Mouse (Mus musculus): Measurements from ENCODE around the gene Pdk1.

Gene Pdk1

DNA sequence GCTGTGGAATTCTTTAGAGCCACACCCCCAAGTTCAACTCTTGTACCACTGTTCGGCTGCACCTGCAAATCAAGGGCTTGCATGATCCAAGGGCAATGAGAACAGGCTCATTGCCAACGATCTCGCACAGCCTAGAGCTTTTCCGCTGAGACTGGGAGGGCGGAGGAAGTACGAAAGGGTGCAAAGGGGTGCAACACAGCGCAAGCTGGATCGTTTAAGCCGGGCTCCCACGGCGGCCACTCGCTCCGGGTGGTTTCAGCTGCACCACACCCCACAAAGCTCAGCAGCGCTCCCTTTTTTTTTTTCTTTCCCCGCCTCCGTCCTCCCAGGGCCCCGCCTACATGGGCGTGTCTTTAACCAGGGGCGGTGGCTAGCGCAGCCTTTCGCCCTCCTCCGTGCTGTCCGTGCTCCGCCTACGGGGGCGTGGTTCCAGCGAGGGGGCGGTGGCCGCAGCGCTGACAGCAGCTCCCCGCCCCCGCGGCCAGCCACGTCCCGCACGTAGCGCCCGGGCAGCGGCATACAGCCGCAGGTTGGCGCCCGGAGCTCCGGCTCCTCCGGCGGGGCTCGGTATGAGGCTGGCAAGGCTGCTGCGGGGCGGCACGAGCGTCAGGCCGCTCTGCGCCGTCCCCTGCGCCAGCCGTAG, at the start of gene Pdk1:
Gene Pdk1, plus strand, starts transcription at position 424 of the 643 bp plus-strand sequence.
- peak; percentile 99 to 100 for DNase-seq

DNA sequence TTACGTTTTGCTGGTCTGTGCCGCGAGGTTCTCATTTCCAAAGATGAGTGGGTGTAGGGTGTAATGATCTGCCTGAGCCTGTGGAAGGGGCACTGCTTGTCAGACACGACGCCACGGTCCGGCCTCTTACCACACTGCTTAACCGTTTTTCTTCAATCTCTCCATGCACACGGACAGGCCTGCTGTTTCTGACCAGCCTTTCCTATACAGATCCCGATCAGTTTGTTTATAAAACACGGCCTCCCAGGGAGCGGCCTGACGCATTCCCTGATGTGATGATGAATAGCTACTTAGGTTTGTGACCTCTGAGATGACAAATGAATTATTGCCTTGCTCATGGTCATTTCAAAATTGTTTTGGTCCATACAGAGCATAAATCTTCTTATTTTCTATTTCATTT, 48.9 kb upstream of the Pdk1 start:
- no peak for DNase-seq

DNA sequence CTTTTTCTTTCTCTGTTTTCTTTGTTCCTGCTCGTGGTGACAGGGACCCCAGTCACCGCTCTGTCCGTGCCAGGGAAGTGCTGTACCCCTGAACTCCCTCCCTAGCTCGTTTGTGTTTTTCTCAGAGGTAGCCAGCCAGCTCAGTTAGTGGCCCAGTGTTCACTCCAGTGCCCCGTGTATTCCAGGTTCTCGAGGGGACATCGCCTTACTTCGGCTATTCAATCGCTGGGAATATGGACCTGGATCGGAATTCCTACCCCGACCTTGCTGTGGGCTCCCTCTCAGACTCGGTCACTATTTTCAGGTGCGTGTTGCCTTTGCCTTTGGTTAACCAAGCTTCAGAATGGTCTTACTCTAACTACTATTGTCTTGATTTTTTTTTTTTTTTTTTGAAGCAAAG, 45.3 kb upstream of the Pdk1 start:
- DNase-seq, result no peak

DNA sequence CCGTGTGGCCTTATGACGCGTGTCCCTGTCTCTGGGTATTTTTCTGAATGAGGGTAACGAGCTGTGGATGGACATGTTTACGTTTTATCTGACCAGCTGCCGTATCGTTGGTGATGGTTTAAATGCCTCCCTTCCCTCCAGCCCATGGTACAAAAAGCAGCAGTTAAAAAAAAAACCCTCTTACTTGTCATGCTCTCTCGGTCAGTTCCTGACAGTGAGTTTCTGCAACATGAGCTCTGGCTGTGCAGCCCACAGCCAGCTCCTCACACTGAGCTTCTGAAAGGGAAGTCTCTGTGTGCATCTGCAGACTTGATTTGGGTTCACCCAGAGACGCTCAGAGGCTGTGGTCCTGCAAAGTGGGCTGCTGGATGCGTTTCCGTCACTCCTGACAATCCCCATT, 44.1 kb upstream of the Pdk1 start:
- no peak for DNase-seq

DNA sequence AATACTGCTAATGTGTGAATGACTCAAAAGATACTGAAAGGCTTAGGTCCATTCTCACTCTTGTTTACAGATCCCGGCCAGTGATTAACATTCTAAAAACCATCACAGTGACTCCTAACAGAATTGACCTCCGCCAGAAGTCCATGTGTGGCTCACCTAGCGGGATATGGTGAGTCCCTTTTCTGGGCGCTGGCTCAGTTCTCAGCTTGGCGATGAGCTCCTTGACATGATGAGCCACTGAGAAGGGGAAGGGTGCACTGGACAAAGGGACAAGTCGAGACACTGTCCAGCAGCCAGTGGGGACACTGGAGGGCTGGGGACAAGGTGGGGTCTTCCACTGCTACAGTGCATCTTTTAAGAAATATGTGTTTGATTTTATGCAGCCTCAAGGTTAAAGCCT, 39.4 kb upstream of the Pdk1 start:
- DNase-seq, result no peak

DNA sequence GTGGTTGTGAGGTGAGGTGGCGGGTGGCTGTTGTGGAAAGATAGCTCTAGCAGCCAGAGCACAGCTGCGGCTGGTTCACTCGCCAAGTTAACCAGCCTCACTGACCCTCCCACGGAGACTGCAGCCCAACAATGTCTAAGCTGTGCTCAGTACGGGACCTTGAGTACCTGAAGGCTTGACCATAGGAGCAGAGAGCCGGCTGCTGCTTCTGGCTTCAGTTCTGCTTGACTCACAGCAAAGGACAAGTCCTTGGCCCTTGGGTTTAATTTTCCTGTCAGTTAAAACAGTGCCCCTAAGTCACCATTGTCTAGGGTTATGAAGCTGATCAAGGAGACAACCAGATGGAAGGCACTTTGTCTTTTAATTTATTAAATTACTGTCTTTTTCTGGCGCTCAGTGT, 38.7 kb upstream of the Pdk1 start:
- DNase-seq, result no peak

DNA sequence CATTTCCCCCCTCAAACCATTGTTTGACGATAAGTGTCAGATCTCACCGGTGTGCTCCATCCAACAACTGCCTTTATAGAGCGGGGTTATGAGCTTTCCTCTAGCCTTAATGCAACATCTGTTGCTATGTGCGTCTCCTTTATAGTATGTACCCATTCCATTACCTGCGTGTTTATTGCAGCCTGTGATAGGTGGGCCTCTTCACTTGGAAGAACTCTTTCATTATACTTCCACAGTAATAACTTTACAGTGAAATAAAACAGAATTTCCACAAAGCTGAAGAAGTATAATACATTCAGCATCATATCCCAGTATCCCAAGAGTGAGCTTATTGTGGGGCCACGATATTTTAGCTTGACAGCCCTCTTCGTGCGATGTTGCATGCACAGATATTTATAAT, 37.5 kb upstream of the Pdk1 start:
- DNase-seq, result no peak

DNA sequence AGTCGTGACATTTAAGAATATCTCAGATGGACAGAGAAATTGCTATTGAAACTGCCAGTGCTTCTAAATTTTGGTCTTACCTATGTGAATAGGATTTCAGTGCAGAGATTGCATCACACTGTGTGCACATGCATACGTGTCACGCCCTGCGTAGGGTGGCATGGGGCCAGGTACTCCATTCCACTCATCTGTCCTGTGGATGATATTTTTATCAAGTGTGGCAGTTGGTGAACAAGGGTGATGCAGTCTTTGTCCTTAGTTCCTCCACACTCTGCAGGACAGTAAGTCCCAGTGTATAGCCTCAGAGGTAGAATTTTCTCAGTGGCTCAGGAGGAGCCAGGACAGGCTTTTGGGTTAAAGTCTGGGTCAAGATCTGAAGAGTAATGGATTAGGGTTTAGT, 36.8 kb upstream of the Pdk1 start:
- no peak for DNase-seq

DNA sequence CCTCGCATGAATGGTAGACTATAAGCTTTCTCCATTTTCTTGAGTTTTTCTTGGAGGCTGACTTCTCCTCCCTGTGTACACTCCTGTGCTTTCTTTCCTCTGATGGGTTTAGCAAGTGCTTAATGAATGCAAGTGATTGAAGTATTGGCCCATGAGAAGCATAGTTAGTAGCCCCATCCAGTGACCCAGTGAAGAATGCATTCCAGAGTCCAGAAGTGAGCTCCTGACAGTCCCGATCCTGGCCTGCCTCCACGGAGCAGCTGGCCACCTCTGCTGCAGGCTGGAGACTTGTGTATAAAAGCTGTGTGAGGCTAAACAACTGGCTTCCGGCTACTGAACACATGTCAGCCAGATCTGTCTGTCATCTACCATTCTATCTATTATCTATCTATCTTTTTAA, 35.8 kb upstream of the Pdk1 start:
- no peak for DNase-seq

DNA sequence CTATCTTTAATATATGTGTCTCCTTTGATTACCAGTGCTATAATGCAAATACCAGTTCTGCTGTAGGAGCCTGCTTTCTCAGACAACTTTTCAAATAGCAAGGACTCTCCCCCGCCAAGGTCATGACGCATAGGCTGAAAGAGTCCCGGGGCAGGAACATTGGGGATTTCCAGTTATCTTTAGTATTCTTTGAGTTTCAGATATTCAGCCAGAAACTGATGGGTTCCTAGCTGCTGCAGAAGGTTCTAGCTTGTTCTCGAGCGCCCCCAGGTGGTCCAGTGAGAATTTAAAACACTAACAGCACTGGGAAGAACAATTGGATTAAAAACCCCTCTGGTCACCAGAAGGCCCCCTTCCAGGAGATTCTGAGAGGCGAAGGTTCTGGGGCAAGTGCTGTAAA, 35.2 kb upstream of the Pdk1 start:
- DNase-seq, result peak in 1 of 2 experiments; percentile 70

DNA sequence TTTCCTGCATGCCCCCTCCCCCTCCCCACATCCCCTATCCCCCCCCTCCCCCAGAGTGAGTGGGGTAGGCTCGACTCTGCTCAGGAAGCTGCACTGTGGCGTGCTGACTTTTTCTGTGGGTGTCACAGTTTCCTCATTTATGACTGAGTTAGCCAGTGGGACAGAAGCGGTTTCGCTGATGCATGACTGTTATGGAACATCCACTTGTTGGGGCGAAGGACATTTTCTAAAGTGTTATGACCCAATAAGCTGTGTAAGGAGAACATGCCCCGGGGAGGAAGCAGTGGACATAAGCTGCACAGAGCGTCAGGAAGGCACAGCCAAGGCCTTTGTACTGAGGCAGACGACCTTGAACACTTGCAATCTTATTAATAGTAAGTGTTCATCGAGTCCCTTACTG, 29.7 kb upstream of the Pdk1 start:
- DNase-seq, result no peak

DNA sequence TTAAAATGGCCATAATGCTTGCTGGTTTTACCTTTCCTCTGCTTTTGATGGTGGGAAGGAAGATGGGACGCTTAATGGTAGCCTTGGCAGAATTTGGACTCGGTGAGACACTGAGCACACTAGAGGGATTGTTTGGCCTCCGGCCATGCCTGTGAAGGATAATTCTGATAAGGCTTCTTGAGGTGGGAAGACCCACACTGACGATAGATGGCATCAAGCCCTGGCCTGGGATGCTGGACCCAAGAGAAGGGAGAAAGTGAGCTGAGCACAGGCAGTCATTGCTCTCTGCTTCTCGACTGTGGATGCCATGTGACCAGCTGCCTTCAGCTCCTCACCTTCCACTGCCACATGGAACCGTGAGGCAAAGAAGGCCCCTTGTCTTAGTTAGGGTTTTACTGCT, 28.1 kb upstream of the Pdk1 start:
- no peak for DNase-seq

DNA sequence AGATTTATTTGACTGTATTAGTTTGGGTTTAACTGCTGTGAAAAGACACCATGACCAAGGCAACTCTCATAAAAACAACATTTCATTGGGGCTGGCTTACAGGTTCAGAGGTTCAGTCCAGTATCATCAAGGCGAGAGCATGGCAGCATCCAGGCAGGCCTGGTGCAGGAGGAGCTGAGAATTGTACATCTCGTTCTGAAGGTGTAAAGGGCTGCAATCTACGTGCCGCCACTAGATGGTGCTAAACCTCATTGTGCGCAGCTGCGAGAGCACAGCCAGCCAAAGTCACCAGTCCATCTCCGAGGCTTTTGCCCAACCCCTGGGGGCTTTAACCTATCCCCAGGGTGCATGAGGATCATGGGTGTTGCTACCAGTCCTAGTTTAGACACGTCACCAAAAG, 20.9 kb upstream of the Pdk1 start:
- DNase-seq, result peak; percentile 32 to 59

DNA sequence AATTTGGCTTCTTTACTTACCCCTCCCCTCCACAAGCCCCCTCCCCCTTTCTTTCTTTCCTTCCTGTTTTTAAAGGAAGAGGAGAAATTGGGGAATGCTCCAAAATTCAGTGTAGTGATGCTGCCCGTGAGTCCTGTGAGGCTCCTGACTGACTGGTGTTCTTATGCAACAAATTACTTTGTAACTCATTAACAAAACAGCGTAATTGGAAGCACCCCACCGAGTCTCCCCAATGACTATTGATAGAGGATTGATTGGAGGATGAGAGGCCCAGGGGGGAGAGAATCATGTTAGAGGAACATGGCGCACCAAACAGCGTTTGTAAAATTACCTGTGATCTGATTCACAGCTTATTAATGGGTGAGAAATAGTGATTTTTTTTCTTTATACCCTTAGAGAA, 17.9 kb upstream of the Pdk1 start:
- DNase-seq, result no peak

DNA sequence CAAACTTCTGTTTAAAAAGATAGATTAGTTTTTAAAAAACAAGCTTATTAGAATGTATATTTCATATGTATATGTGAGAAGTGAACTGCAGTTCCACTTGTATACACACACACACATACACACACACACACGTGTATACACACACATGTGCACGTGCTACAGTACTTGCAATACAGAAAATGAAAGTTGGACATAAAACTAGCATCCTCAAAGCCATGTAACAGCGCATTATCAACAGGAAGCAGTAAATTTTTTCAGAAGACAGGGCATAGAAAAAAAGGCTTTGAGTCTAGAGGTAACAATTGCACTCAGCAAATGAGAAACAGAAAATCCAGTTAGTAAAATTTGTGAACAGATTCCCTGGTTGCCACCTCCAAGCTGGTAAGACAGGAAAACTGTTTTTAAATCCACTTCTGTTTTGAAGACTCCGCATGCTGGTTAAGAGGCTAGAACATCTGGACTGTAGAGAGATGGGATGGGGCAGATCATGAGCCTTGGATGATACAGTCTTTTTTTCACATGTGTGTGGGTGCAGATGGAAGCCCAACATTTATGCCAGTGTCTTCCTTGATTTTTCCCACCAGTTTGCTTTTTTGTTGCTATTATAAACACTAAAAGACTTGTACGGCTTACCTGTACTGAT, 9.4 kb upstream of the Pdk1 start:
- DNase-seq, result no peak

DNA sequence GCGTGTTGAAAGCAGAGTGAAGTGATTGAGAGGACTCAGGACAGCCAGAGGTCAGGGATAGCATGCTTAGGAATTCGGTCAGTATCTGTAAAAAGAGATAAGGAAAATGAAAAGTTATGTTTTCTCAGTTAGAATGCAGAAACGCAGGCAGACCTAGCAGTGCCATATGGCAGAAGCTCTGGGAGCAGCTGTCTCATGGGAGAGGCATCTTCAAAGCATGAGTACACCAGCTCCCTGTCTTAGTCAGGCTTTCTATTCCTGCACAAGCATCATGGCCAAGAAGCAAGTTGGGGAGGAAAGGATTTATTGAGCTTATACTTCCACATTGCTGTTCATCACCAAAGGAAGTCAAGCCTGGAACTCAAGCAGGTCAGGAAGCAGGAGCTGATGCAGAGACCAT, 8.0 kb upstream of the Pdk1 start:
- DNase-seq, result no peak

DNA sequence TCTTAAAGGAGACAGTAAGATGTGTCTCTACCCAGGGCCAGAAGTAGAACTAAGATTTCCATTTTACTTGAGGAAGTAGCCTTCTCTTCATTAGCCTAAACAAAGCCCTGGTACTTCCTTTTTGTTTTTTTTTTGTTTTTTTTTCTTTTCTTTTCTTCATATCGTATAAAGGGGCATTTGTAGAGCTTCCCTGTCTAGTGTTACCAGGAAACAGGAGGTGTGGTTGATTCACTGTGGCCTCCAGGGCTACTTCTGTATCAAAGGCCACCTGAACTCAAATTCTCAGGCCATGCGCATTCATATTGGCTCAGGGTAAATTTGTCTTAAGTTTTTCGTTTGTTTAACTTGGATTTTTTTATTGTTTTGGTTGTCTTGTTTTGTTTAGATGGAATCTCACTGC, 7.1 kb upstream of the Pdk1 start:
- DNase-seq, result no peak

DNA sequence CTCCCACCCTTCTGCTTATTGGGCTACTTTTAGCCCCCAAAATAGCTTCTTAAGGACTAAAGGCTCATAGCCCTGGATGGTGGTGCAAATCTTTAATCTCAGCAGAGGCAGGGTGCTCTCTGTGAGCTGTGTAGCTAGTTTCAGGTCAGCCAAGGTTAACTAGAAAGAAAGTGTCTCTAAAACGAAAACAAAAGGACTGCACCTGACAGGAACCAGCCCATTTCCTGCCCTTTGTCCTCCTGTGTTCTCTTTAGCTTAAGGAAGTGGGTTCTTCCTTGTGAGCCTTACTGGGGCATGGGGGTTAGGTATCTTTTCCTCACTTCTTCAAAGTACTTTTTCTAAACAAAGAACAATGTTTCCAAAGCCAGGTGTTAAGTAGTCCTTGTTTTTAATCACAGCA, 6.5 kb upstream of the Pdk1 start:
- DNase-seq, result peak in 1 of 2 experiments; percentile 14

DNA sequence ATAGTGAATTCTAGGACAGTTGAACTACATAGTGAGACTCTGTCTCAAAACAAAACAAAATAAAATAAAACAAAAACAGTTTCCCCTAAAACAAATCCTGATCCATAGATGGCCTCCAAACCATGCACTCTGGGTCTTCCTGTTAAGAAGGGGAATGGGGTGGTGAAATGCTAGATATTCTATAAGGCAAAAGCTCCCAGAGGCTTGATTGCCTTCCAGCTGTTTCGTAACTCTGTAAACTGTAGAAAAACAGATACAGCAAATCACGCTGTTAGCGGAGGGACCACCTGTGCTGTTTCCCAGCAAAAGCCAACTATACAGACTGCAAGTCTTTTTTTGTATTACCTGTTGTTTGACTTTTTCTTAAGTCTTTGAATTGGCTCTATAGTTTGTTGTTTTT, 6.0 kb upstream of the Pdk1 start:
- DNase-seq, result no peak

DNA sequence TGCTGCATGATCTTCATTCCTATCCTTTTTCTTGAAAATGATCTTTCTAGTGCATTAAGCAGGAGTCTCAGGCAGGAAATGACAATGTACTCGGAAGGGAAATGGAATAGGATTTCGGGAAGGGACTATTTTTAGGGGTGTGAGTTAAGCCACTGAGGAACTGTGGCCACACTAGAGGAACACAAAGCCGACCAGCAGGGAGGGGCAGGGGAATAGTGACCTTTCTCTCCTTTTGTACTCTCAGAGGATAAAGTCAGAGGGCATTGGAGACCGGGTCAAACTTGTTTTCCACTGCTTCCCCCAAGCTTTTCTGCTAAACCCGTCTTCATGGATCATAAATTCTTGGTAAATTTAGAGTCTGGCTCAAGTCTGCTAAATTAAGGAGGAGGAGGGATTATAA, 5.5 kb upstream of the Pdk1 start:
- no peak for DNase-seq

DNA sequence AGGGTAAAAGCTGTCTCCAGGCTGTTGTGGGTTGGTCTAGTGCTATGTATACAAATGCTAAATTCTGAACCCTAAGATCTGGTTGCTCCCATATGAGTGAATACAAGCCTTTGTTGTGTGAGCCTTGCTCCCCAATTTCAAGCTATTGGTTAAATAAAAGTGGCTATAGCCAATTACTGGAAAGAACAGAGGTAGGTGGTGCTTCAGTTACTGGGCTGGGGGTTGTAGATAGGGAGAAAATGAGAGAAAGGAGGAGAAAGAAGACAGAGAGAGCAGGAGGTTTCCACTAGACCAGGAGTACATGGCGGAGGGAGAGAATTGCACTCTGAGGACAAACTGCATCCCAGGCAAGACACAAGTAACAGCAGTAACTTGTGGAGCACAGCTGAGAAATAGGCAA, 4.8 kb upstream of the Pdk1 start:
- no peak for DNase-seq

DNA sequence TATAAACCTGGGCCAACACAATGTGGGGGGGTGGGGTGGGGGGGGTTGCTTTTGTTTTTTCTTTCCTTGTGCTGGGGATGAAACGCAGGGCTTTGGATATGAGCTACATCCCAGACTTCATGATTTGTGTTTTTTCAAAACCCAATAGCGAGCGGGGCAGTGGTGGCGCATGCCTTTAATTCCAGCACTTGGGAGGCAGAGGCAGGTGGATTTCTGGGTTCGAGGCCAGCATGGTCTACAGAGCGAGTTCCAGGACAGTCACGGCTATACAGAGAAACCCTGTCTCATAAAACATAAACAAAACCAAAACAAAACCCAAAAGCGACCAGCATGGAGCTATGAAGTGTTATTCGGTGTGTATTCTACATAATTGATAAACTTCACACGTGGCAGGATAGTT, 883 bp upstream of the Pdk1 start:
- DNase-seq, result no peak

DNA sequence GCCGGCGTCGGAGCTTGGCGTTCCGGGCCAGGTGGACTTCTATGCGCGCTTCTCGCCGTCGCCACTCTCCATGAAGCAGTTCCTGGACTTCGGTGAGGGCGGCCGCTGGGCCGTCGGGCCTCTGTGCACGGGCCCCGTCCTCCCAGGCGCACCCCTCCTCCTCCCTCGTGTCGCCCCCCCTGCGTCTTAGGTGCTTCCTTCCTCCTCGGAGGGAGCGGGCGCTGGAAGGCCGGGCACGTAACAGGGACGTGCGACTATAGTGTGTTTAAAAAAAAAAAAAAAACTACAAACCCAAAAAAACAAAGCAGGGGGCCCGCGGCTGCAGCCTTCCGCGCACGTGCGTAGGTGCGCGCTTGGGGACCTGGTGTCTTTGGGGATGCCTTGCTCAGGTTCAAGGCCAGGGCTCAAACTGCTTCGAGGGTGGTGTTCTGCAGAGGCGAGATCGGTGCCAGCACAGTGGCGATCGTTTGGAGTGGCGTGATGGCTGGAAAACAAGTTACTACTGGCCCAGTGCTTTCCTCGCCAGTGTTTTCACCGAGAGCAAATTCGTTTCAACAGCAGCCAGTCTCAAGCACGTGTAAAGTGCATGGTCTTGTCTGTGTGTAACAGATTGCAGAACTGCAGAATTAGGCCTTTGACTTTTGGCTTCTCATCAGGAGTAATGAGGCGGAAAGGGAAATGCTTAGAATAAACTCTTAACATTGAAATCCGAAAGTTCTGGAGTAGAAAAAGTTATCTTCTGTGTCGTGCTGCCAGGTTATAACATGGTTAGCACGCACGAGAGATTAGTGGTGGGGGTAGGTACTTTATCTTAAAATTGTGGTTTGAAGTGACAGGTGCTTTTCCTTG, 674 bp downstream of the Pdk1 start:
- peak in 1 of 2 experiments; percentile 62 for DNase-seq

DNA sequence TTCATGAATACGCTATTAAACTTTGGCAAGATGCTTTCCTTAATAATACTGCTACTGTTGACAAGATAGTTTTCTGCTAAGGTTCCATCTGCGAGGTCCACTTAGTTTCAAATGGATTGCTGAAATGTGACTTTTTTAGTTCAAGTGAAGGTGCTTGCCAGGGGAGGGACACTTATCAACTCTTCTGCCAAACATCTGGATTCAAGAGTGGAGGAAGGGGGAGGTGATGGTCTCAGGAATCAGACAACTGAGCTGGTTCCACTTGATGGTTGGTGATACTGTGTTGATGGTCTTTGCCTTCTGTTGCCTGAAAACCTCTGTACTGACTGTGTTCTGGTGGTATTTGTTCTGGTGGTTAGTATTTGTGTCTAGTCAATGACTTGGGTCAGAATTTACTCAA, 1.4 kb downstream of the Pdk1 start:
- DNase-seq, result no peak
